Mouse (Mus musculus) MEL (cell line): ENCODE data around the gene Cyb5r1. TPM values are rescaled to one million over a fixed set of nuclear protein-coding genes. Genes with fewer than 3 reads are reported as not detected.

ENCODE experiments used
- DNase-seq: peaks from one replicate; pipeline ENCODE4 v3.0.0; 2011; ENCODE audit warnings: low read depth, low spot score
- H3K27ac ChIP-seq: 2 replicates; pipeline ENCODE4 v1.5.1; 2012; ENCODE audit warnings: low read depth, mild to moderate bottlenecking, control low read depth, low read length, moderate library complexity; ENCODE audit not compliant: control insufficient read depth
- H3K27me3 ChIP-seq, 2 experiments: fragments of 150-350 bp in 1 of 2; sonication (generic) in 1 of 2; 2 replicates each; pipeline ENCODE4 v1.6.1; 2012; ENCODE audit warnings: low read length in 2 of 2, mild to moderate bottlenecking in 2 of 2, improper control_type of control experiment in 1 of 2, moderate library complexity in 1 of 2; ENCODE audit not compliant: insufficient read depth in 2 of 2, control insufficient read depth in 1 of 2
- H3K36me3 ChIP-seq, 2 experiments: 2 replicates each; pipeline ENCODE4 v1.6.1; 2012 to 2014; ENCODE audit warnings: low read length in 2 of 2, improper control_type of control experiment in 1 of 2, inconsistent platforms in 1 of 2, mild to moderate bottlenecking in 1 of 2; ENCODE audit not compliant: insufficient read depth in 2 of 2, control insufficient read depth in 1 of 2
- H3K4me1 ChIP-seq, 2 experiments: fragments of 150-350 bp in 1 of 2; sonication (generic) in 1 of 2; 2 replicates each; pipeline ENCODE4 v1.6.1; 2012; ENCODE audit warnings: low read length in 2 of 2, improper control_type of control experiment in 1 of 2, mild to moderate bottlenecking in 1 of 2; ENCODE audit not compliant: insufficient read depth in 2 of 2, control insufficient read depth in 1 of 2
- H3K4me3 ChIP-seq, 2 experiments: fragments of 150-350 bp in 1 of 2; sonication (generic) in 1 of 2; 2 replicates each; pipeline ENCODE4 v1.5.1; 2012; ENCODE audit warnings: low read depth in 2 of 2, low read length in 2 of 2, mild to moderate bottlenecking in 2 of 2, moderate library complexity in 2 of 2, control low read depth in 1 of 2, improper control_type of control experiment in 1 of 2; ENCODE audit not compliant: control insufficient read depth in 1 of 2, insufficient read depth in 1 of 2
- H3K79me2 ChIP-seq: 2 replicates; pipeline ENCODE4 v1.6.1; 2012; ENCODE audit warnings: mild to moderate bottlenecking, low read length, moderate library complexity; ENCODE audit not compliant: control insufficient read depth, poor library complexity, insufficient read depth
- H3K9ac ChIP-seq: 2 replicates; pipeline ENCODE4 v1.6.1; 2012; ENCODE audit warnings: low read depth, mild to moderate bottlenecking, control low read depth, low read length, moderate library complexity; ENCODE audit not compliant: control insufficient read depth, poor library complexity, severe bottlenecking
- H3K9me3 ChIP-seq: fragments of 150-350 bp; sonication (generic); replicated peaks from 2 replicates; pipeline ENCODE4 v1.6.1; 2012; ENCODE audit warnings: mild to moderate bottlenecking, low read length, improper control_type of control experiment, moderate library complexity; ENCODE audit not compliant: insufficient read depth
- ELF1 ChIP-seq: IDR thresholded peaks from 2 replicates; pipeline ENCODE4 v1.6.1; 2014; ENCODE audit warnings: low read depth, mild to moderate bottlenecking, inconsistent platforms, low read length, improper control_type of control experiment, moderate library complexity
- ETS1 ChIP-seq: IDR thresholded peaks from 2 replicates; pipeline ENCODE4 v1.6.1; 2012; ENCODE audit warnings: low read depth, mild to moderate bottlenecking, inconsistent platforms, low read length, improper control_type of control experiment, moderate library complexity
- GABPA ChIP-seq: IDR thresholded peaks from 2 replicates; pipeline ENCODE4 v1.6.1; 2012; ENCODE audit warnings: low read depth, mild to moderate bottlenecking, inconsistent platforms, low read length, improper control_type of control experiment, moderate library complexity
- GATA1 ChIP-seq: IDR thresholded peaks from 2 replicates; pipeline ENCODE4 v1.6.1; 2011; ENCODE audit warnings: low read depth, low read length, improper control_type of control experiment
- HCFC1 ChIP-seq: IDR thresholded peaks from 2 replicates; pipeline ENCODE4 v1.6.1; 2012; ENCODE audit warnings: low read depth, mild to moderate bottlenecking, inconsistent platforms, low read length, improper control_type of control experiment, moderate library complexity
- KAT2A ChIP-seq: conservative IDR thresholded peaks from 2 replicates; pipeline ENCODE4 v1.6.1; 2012; ENCODE audit warnings: low read depth, low read length, improper control_type of control experiment, inconsistent platforms
- MAX ChIP-seq: IDR thresholded peaks from 2 replicates; pipeline ENCODE4 v1.6.1; 2011; ENCODE audit warnings: low read length, improper control_type of control experiment
- MAZ ChIP-seq: IDR thresholded peaks from 2 replicates; pipeline ENCODE4 v1.6.1; 2012; ENCODE audit warnings: low read depth, mild to moderate bottlenecking, inconsistent platforms, low read length, improper control_type of control experiment
- MXI1 ChIP-seq: IDR thresholded peaks from 2 replicates; pipeline ENCODE4 v1.6.1; 2011; ENCODE audit warnings: mild to moderate bottlenecking, low read depth, low read length, improper control_type of control experiment
- NELFE ChIP-seq: IDR thresholded peaks from 2 replicates; pipeline ENCODE4 v1.6.1; 2011; ENCODE audit warnings: low read depth, low read length, improper control_type of control experiment
- NRF1 ChIP-seq: IDR thresholded peaks from 2 replicates; pipeline ENCODE4 v1.6.1; 2014; ENCODE audit warnings: low read depth, mild to moderate bottlenecking, inconsistent platforms, low read length, improper control_type of control experiment, moderate library complexity; ENCODE audit not compliant: poor library complexity, insufficient read depth, severe bottlenecking
- POLR2A ChIP-seq, 2 experiments: IDR thresholded peaks; 2 replicates each; pipeline ENCODE4 v1.6.1; 2011 to 2012; ENCODE audit warnings: low read length in 2 of 2, mild to moderate bottlenecking in 2 of 2, control low read depth in 1 of 2, improper control_type of control experiment in 1 of 2, low read depth in 1 of 2, moderate library complexity in 1 of 2; ENCODE audit not compliant: control insufficient read depth in 1 of 2, insufficient read depth in 1 of 2, poor library complexity in 1 of 2
- RCOR1 ChIP-seq: IDR thresholded peaks from 2 replicates; pipeline ENCODE4 v1.6.1; 2012; ENCODE audit warnings: low read depth, mild to moderate bottlenecking, inconsistent platforms, low read length, improper control_type of control experiment
- SIN3A ChIP-seq: IDR thresholded peaks from 2 replicates; pipeline ENCODE4 v1.6.1; 2012; ENCODE audit warnings: low read length, improper control_type of control experiment, inconsistent platforms
- SMC3 ChIP-seq: IDR thresholded peaks from 2 replicates; pipeline ENCODE4 v1.6.1; 2011; ENCODE audit warnings: low read depth, low read length, improper control_type of control experiment
- TAL1 ChIP-seq: IDR thresholded peaks from 2 replicates; pipeline ENCODE4 v1.6.1; 2012; ENCODE audit warnings: mild to moderate bottlenecking, inconsistent platforms, low read length, moderate library complexity, mixed read lengths
- TCF12 ChIP-seq: IDR thresholded peaks from 2 replicates; pipeline ENCODE4 v1.6.1; 2014; ENCODE audit warnings: low read depth, mild to moderate bottlenecking, inconsistent platforms, low read length, improper control_type of control experiment, moderate library complexity
- USF1 ChIP-seq: IDR thresholded peaks from 2 replicates; pipeline ENCODE4 v1.6.1; 2014; ENCODE audit warnings: low read depth, mild to moderate bottlenecking, inconsistent platforms, low read length, improper control_type of control experiment, moderate library complexity
- ZC3H11A ChIP-seq: IDR thresholded peaks from 2 replicates; pipeline ENCODE4 v1.6.1; 2012; ENCODE audit warnings: low read depth, mild to moderate bottlenecking, inconsistent platforms, low read length, improper control_type of control experiment
- ZKSCAN1 ChIP-seq: IDR thresholded peaks from 2 replicates; pipeline ENCODE4 v1.6.1; 2012; ENCODE audit warnings: low read depth, mild to moderate bottlenecking, inconsistent platforms, low read length, improper control_type of control experiment, moderate library complexity
- ZMIZ1 ChIP-seq: IDR thresholded peaks from 2 replicates; pipeline ENCODE4 v1.6.1; 2012; ENCODE audit warnings: low read depth, mild to moderate bottlenecking, inconsistent platforms, low read length, improper control_type of control experiment, moderate library complexity
- polyA plus RNA-seq, 2 experiments: library from polyadenylated mRNA; stranded (reverse) in 1 of 2; unstranded in 1 of 2; fragments of >175 nt in 1 of 2; fragments of >200 nt in 1 of 2; gene quantifications; 2 replicates each; pipeline versions ENCODE4 v1.2.1 to v1.2.4; 2012; ENCODE audit warnings: low replicate concordance in 2 of 2, low read depth in 1 of 2; ENCODE audit not compliant: insufficient read length in 2 of 2, insufficient read depth in 1 of 2, missing spikeins in 1 of 2
- total RNA-seq: library from RNA; depleted of rRNA; stranded (reverse); fragments of 300-350 nt; gene quantifications from 2 replicates; pipeline ENCODE4 v1.2.3, GENCODE M21; 2012

Cyb5r1 gene
- total and polyA plus RNA-seq, 3 experiments: 18.8 to 94.8 TPM; not detected in 1

GRCm38 (mm10) chr1:134415168-134415831 lies 9.9 kb downstream of the Cyb5r1 start, which contains the start of gene Adipor1:
TSS of gene Adipor1 (plus strand) at chr1:134415378.
- Histone ChIP-seq H3K36me3 (peaks cover 8 to 42% of the 10 kb centered on the region in 2 experiments), H3K27me3 (no peaks in the 10 kb centered on the region), H3K4me1 (peaks cover 18 to 36% of the 10 kb centered on the region in 2 experiments), H3K9me3 (no peaks in the 10 kb centered on the region), H3K9ac (peak within 1 kb of the TSS; percentile 91), H3K27ac (peak within 1 kb of the TSS; percentile 68), H3K4me3 (peak within 1 kb of the TSS; percentile 74 to 96), H3K79me2 (peaks cover 34% of the 10 kb centered on the region)
- TF ChIP-seq ZC3H11A (no peak), TCF12 (peak; percentile 7; the same call in 1 of the 2 replicates), GATA1 (no peak), ELF1 (peak; percentile 24; the same call in 1 of the 2 replicates), ZMIZ1 (peak; percentile 89; the same call in 1 of the 2 replicates), SIN3A (peak; percentile 74), POLR2A (IDR thresholded peaks at IDR 0.05; ENCODE audit: control insufficient read depth in 1 of 2, insufficient read depth in 1 of 2, low read depth in 1 of 2, low read length in 2 of 2, poor library complexity in 1 of 2) (peak; percentile 50 to 89; a peak in 3 of 4 replicates), TAL1 (no peak), NELFE (peak; percentile 81), USF1 (no peak), MXI1 (peak; percentile 70; the same call in 1 of the 2 replicates), HCFC1 (peak; percentile 85), KAT2A (no peak; the same call in 1 of the 2 replicates), ZKSCAN1 (no peak), MAZ (peak; percentile 52; the same call in 1 of the 2 replicates), MAX (peak; percentile 62), SMC3 (no peak), ETS1 (0 out of 2 replicates have a peak, but pooled peaks have one; percentile 35), GABPA (no peak), NRF1 (peak; percentile 57), RCOR1 (0 out of 2 replicates have a peak, but pooled peaks have one; percentile 41)
- peak; percentile 97 for DNase-seq
